Mouse (Mus musculus) bone marrow macrophage, adult 2 months (primary cell): ENCODE measurements around the gene Slfn4.

Experiments used
- CTCF ChIP-seq: IDR thresholded peaks from 2 replicates; pipeline ENCODE4 v1.5.1; 2012; ENCODE audit warnings: low read depth, mild to moderate bottlenecking, low read length, moderate library complexity
- POLR2A ChIP-seq: IDR thresholded peaks from 2 replicates; pipeline ENCODE4 v1.6.1; 2012; ENCODE audit warnings: mild to moderate bottlenecking, low read depth, low read length, borderline replicate concordance

DNA sequence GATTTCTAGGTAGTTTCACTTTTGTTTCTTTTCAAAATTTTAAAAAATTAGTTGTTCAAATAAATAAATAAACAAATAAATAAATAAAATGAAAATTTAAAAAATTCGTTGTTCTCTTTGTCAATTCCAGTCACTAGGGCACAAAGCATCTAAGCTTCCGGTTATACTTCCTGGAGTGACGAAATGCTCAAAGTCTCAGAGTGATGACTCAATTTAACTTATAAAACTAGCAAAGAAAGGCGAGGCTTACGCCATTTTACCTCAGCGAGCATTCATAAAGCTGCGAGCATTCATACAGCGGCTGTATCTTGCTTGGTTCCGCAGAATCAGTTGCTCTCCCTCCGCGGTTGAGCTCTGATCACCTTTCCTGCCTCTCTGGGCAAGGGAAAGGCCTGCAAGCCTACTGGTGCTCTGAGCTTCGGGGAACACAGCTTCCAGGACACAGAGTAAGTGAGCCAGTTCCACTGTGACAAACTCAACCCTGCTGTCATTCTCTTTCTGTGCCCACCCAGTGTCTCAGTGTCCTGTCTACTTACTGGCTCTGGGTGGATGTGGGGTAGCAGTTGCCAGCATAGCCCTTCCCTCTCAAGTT lies at the start of gene Slfn4:
- no peak for TF ChIP-seq CTCF
- no peak for TF ChIP-seq POLR2A
